Mouse (Mus musculus): ENCODE results near the gene Heg1. TPM values are rescaled to one million over a fixed set of nuclear protein-coding genes. Genes with fewer than 3 reads are reported as not detected.

Heg1 gene
- polyA plus RNA-seq, 1 experiment from 2014 or later = 15.9 TPM

- no peak for ATAC-seq (ENCODE audit: low FRiP score, low TSS enrichment)
- 85% methylated on average over 2 of the region's 2 CpGs for WGBS
Measured at GRCm38 (mm10) chr16:33747994-33748393, 63.8 kb downstream of the Heg1 start.

GRCm38 (mm10) chr16:33751152-33751551 lies 67.0 kb downstream of the Heg1 start:
- DNase-seq (no peak), ATAC-seq (ENCODE audit: low FRiP score, low TSS enrichment) (no peak)
- H3K9ac ChIP-seq (replicated peaks; ENCODE audit: low read length) = no peak overlapping the region
- no peak overlapping the region for H3K27ac ChIP-seq (replicated peaks; ENCODE audit: low read depth, low read length)
- no peaks in the 10 kb centered on the region for H3K27me3 ChIP-seq (ENCODE audit: control insufficient read depth, insufficient read depth, low read length)
- H3K4me2 ChIP-seq (ENCODE audit: low read length) = no peak overlapping the region
- 0 out of 2 replicates have a peak, but pooled peaks cover 2% of the 10 kb centered on the region for H3K36me3 ChIP-seq (ENCODE audit: control insufficient read depth, insufficient read depth, low read length)
- 51% methylated on average over 13 of the region's 13 CpGs for WGBS
- no peaks in the 10 kb centered on the region for H3K9me3 ChIP-seq (ENCODE audit: control insufficient read depth, low read length)
- H3K4me3 ChIP-seq (replicated peaks; ENCODE audit: low read depth, low read length) = no peak overlapping the region
- H3K4me1 ChIP-seq (ENCODE audit: control insufficient read depth, insufficient read depth, low read length) = 0 out of 2 replicates have a peak, but pooled peaks cover 5% of the 10 kb centered on the region

More at GRCm38 (mm10) chr16:33747994-33748393, 63.8 kb downstream of the Heg1 start:
- H3K9me3 ChIP-seq (ENCODE audit: control insufficient read depth, low read length) = no peaks in the 10 kb centered on the region
- 0 out of 2 replicates have a peak, but pooled peaks cover 5% of the 10 kb centered on the region for H3K4me1 ChIP-seq (ENCODE audit: control insufficient read depth, insufficient read depth, low read length)
- no peak overlapping the region for H3K4me3 ChIP-seq (replicated peaks; ENCODE audit: low read depth, low read length)
- H3K9ac ChIP-seq (replicated peaks; ENCODE audit: low read length) = no peak overlapping the region
- DNase-seq = no peak
- H3K36me3 ChIP-seq (ENCODE audit: control insufficient read depth, insufficient read depth, low read length) = 0 out of 2 replicates have a peak, but pooled peaks cover 2% of the 10 kb centered on the region
- H3K27me3 ChIP-seq (ENCODE audit: control insufficient read depth, insufficient read depth, low read length) = no peaks in the 10 kb centered on the region
- no peak overlapping the region for H3K4me2 ChIP-seq (ENCODE audit: low read length)
- no peak overlapping the region for H3K27ac ChIP-seq (replicated peaks; ENCODE audit: low read depth, low read length)

- 70% methylated on average over 12 of the region's 12 CpGs for WGBS
- H3K4me2 ChIP-seq (ENCODE audit: low read length) = no peak overlapping the region
- H3K27ac ChIP-seq (replicated peaks; ENCODE audit: low read depth, low read length) = no peak overlapping the region
- DNase-seq (no peak), ATAC-seq (ENCODE audit: low FRiP score, low TSS enrichment) (no peak)
- no peak overlapping the region for H3K9ac ChIP-seq (replicated peaks; ENCODE audit: low read length)
- H3K27me3 ChIP-seq (ENCODE audit: control insufficient read depth, insufficient read depth, low read length) = no peaks in the 10 kb centered on the region
- H3K9me3 ChIP-seq (ENCODE audit: control insufficient read depth, low read length) = no peaks in the 10 kb centered on the region
- H3K4me3 ChIP-seq (replicated peaks; ENCODE audit: low read depth, low read length) = no peak overlapping the region
- H3K4me1 ChIP-seq (ENCODE audit: control insufficient read depth, insufficient read depth, low read length) = 0 out of 2 replicates have a peak, but pooled peaks cover 5% of the 10 kb centered on the region
- H3K36me3 ChIP-seq (ENCODE audit: control insufficient read depth, insufficient read depth, low read length) = 0 out of 2 replicates have a peak, but pooled peaks cover 2% of the 10 kb centered on the region
Measured at GRCm38 (mm10) chr16:33751590-33751989, 67.4 kb downstream of the Heg1 start.

GRCm38 (mm10) chr16:33752904-33753578 lies 68.9 kb downstream of the Heg1 start:
- ATAC-seq (ENCODE audit: low FRiP score, low TSS enrichment) = no peak
- 92% methylated on average over 8 of the region's 8 CpGs for WGBS

GRCm38 (mm10) chr16:33755293-33755692 lies 71.1 kb downstream of the Heg1 start:
- Histone ChIP-seq H3K9ac (replicated peaks; ENCODE audit: low read length) (no peak overlapping the region), H3K9me3 (ENCODE audit: control insufficient read depth, low read length) (no peaks in the 10 kb centered on the region), H3K27ac (replicated peaks; ENCODE audit: low read depth, low read length) (no peak overlapping the region), H3K4me3 (replicated peaks; ENCODE audit: low read depth, low read length) (no peak overlapping the region), H3K4me2 (ENCODE audit: low read length) (no peak overlapping the region), H3K27me3 (ENCODE audit: control insufficient read depth, insufficient read depth, low read length) (no peaks in the 10 kb centered on the region), H3K4me1 (ENCODE audit: control insufficient read depth, insufficient read depth, low read length) (no peaks in the 10 kb centered on the region), H3K36me3 (ENCODE audit: control insufficient read depth, insufficient read depth, low read length) (0 out of 2 replicates have a peak, but pooled peaks cover 2% of the 10 kb centered on the region)
- ATAC-seq (ENCODE audit: low FRiP score, low TSS enrichment) (no peak), DNase-seq (no peak)
- WGBS = 67% methylated on average over 8 of the region's 8 CpGs

More at GRCm38 (mm10) chr16:33752904-33753578, 68.9 kb downstream of the Heg1 start:
- no peak overlapping the region for H3K4me3 ChIP-seq (replicated peaks; ENCODE audit: low read depth, low read length)
- no peak overlapping the region for H3K9ac ChIP-seq (replicated peaks; ENCODE audit: low read length)
- no peak overlapping the region for H3K4me2 ChIP-seq (ENCODE audit: low read length)
- H3K27me3 ChIP-seq (ENCODE audit: control insufficient read depth, insufficient read depth, low read length) = no peaks in the 10 kb centered on the region
- no peaks in the 10 kb centered on the region for H3K4me1 ChIP-seq (ENCODE audit: control insufficient read depth, insufficient read depth, low read length)
- no peaks in the 10 kb centered on the region for H3K9me3 ChIP-seq (ENCODE audit: control insufficient read depth, low read length)
- no peak for DNase-seq
- H3K36me3 ChIP-seq (ENCODE audit: control insufficient read depth, insufficient read depth, low read length) = 0 out of 2 replicates have a peak, but pooled peaks cover 2% of the 10 kb centered on the region
- H3K27ac ChIP-seq (replicated peaks; ENCODE audit: low read depth, low read length) = no peak overlapping the region

GRCm38 (mm10) chr16:33755961-33756360 lies 71.8 kb downstream of the Heg1 start:
- Histone ChIP-seq H3K9ac (replicated peaks; ENCODE audit: low read length) (no peak overlapping the region), H3K27ac (replicated peaks; ENCODE audit: low read depth, low read length) (no peak overlapping the region), H3K4me2 (ENCODE audit: low read length) (0 out of 2 replicates have a peak overlapping the region, but pooled peaks have one; percentile 8), H3K36me3 (ENCODE audit: control insufficient read depth, insufficient read depth, low read length) (0 out of 2 replicates have a peak, but pooled peaks cover 2% of the 10 kb centered on the region), H3K4me1 (ENCODE audit: control insufficient read depth, insufficient read depth, low read length) (no peaks in the 10 kb centered on the region), H3K4me3 (replicated peaks; ENCODE audit: low read depth, low read length) (no peak overlapping the region), H3K27me3 (ENCODE audit: control insufficient read depth, insufficient read depth, low read length) (no peaks in the 10 kb centered on the region), H3K9me3 (ENCODE audit: control insufficient read depth, low read length) (no peaks in the 10 kb centered on the region)
- ATAC-seq (ENCODE audit: low FRiP score, low TSS enrichment) (no peak), DNase-seq (no peak)
- 55% methylated on average over 16 of the region's 16 CpGs for WGBS

- 0 out of 2 replicates have a peak overlapping the region, but pooled peaks have one; percentile 8 for H3K4me2 ChIP-seq (ENCODE audit: low read length)
- no peak overlapping the region for H3K4me3 ChIP-seq (replicated peaks; ENCODE audit: low read depth, low read length)
- H3K4me1 ChIP-seq (ENCODE audit: control insufficient read depth, insufficient read depth, low read length) = no peaks in the 10 kb centered on the region
- H3K9me3 ChIP-seq (ENCODE audit: control insufficient read depth, low read length) = no peaks in the 10 kb centered on the region
- WGBS = 48% methylated on average over 6 of the region's 6 CpGs
- no peak for ATAC-seq (ENCODE audit: low FRiP score, low TSS enrichment)
- DNase-seq = no peak
- 0 out of 2 replicates have a peak, but pooled peaks cover 2% of the 10 kb centered on the region for H3K36me3 ChIP-seq (ENCODE audit: control insufficient read depth, insufficient read depth, low read length)
- no peak overlapping the region for H3K27ac ChIP-seq (replicated peaks; ENCODE audit: low read depth, low read length)
- no peak overlapping the region for H3K9ac ChIP-seq (replicated peaks; ENCODE audit: low read length)
- no peaks in the 10 kb centered on the region for H3K27me3 ChIP-seq (ENCODE audit: control insufficient read depth, insufficient read depth, low read length)
Measured at GRCm38 (mm10) chr16:33756396-33756795, 72.2 kb downstream of the Heg1 start.

GRCm38 (mm10) chr16:33759207-33759606 lies 75.0 kb downstream of the Heg1 start:
- H3K4me1 ChIP-seq (ENCODE audit: control insufficient read depth, insufficient read depth, low read length) = peaks cover 3% of the 10 kb centered on the region
- H3K4me3 ChIP-seq (replicated peaks; ENCODE audit: low read depth, low read length) = no peak overlapping the region
- 93% methylated on average over 7 of the region's 7 CpGs for WGBS
- no peak for DNase-seq
- H3K9me3 ChIP-seq (ENCODE audit: control insufficient read depth, low read length) = no peaks in the 10 kb centered on the region
- H3K27me3 ChIP-seq (ENCODE audit: control insufficient read depth, insufficient read depth, low read length) = no peaks in the 10 kb centered on the region
- H3K4me2 ChIP-seq (ENCODE audit: low read length) = no peak overlapping the region
- H3K27ac ChIP-seq (replicated peaks; ENCODE audit: low read depth, low read length) = no peak overlapping the region
- no peak overlapping the region for H3K9ac ChIP-seq (replicated peaks; ENCODE audit: low read length)
- ATAC-seq (ENCODE audit: low FRiP score, low TSS enrichment) = no peak
- no peaks in the 10 kb centered on the region for H3K36me3 ChIP-seq (ENCODE audit: control insufficient read depth, insufficient read depth, low read length)

GRCm38 (mm10) chr16:33760542-33760941 lies 76.4 kb downstream of the Heg1 start:
- no peak overlapping the region for H3K27ac ChIP-seq (replicated peaks; ENCODE audit: low read depth, low read length)
- H3K9ac ChIP-seq (replicated peaks; ENCODE audit: low read length) = no peak overlapping the region
- H3K4me3 ChIP-seq (replicated peaks; ENCODE audit: low read depth, low read length) = no peak overlapping the region
- DNase-seq (no peak), ATAC-seq (ENCODE audit: low FRiP score, low TSS enrichment) (no peak)
- no peaks in the 10 kb centered on the region for H3K27me3 ChIP-seq (ENCODE audit: control insufficient read depth, insufficient read depth, low read length)
- H3K36me3 ChIP-seq (ENCODE audit: control insufficient read depth, insufficient read depth, low read length) = no peaks in the 10 kb centered on the region
- H3K4me1 ChIP-seq (ENCODE audit: control insufficient read depth, insufficient read depth, low read length) = peaks cover 12% of the 10 kb centered on the region
- 33% methylated on average over 5 of the region's 5 CpGs for WGBS
- peak overlapping the region; percentile 25 for H3K4me2 ChIP-seq (ENCODE audit: low read length)
- H3K9me3 ChIP-seq (ENCODE audit: control insufficient read depth, low read length) = no peaks in the 10 kb centered on the region
